Mouse (Mus musculus) heart, postnatal 0 days (tissue): ENCODE measurements around the gene Phldb1. TPM values are rescaled to one million over a fixed set of nuclear protein-coding genes. Genes with fewer than 3 reads are reported as not detected.
A peak's percentile ranks its signal among the peaks of the same experiment; 100 is the strongest.

Source experiments
- ATAC-seq: fragments of 200-750 bp; cut with Nextera tagmentation; 2 replicates; pipeline ENCODE4 v1.8.0; 2017; ENCODE audit warnings: low read depth, moderate number of reproducible peaks, moderate library complexity; ENCODE audit not compliant: insufficient read depth
- DNase-seq: peaks from one replicate; pipeline ENCODE4 v3.0.0-alpha.2; 2016; ENCODE audit warnings: low spot score
- H3K27ac ChIP-seq: fragments of 300-500 bp; sonication (generic); 2 replicates; pipeline ENCODE4 v1.5.1; 2014; ENCODE audit warnings: low read depth, mild to moderate bottlenecking
- H3K27me3 ChIP-seq: fragments of 300-500 bp; sonication (generic); 2 replicates; pipeline ENCODE4 v1.6.1; 2014; ENCODE audit warnings: low read length, mixed read lengths; ENCODE audit not compliant: control insufficient read depth, insufficient read depth
- H3K36me3 ChIP-seq: fragments of 300-500 bp; sonication (generic); replicated peaks from 2 replicates; pipeline ENCODE4 v1.6.1; 2014; ENCODE audit warnings: low read length, mixed read lengths; ENCODE audit not compliant: control insufficient read depth, insufficient read depth
- H3K4me1 ChIP-seq: fragments of 300-500 bp; sonication (generic); 2 replicates; pipeline ENCODE4 v1.6.1; 2014; ENCODE audit warnings: antibody characterized with exemption; ENCODE audit not compliant: control insufficient read depth, insufficient read depth
- H3K4me2 ChIP-seq: fragments of 300-500 bp; sonication (generic); 2 replicates; pipeline ENCODE4 v1.6.1; 2014; ENCODE audit warnings: low read depth, mild to moderate bottlenecking, low read length, moderate library complexity
- H3K4me3 ChIP-seq: fragments of 300-500 bp; sonication (generic); 2 replicates; pipeline ENCODE4 v1.5.1; 2014; ENCODE audit warnings: low read depth, low read length
- H3K9ac ChIP-seq: fragments of 300-500 bp; sonication (generic); replicated peaks from 2 replicates; pipeline ENCODE4 v1.6.1; 2014; ENCODE audit warnings: low read depth, low read length, mixed read lengths
- H3K9me3 ChIP-seq: fragments of 300-500 bp; sonication (generic); replicated peaks from 2 replicates; pipeline ENCODE4 v1.6.1; 2016; ENCODE audit warnings: low read length; ENCODE audit not compliant: control insufficient read depth
- CTCF ChIP-seq: IDR thresholded peaks from 2 replicates; pipeline ENCODE4 v1.5.1; 2016; ENCODE audit warnings: antibody characterized with exemption, control low read depth, low read depth
- EP300 ChIP-seq: IDR thresholded peaks from 2 replicates; pipeline ENCODE4 v1.6.1; 2016; ENCODE audit warnings: antibody characterized with exemption, low read depth
- WGBS: fragments of 180-500 bp; shearing (Covaris S2); extraction: QIAGEN DNeasy Blood & Tissue Kit; methylation state at CpG from one replicate; pipeline ENCODE4 v1.1.7; 2014; 5-methylcytosine and 5-hydroxymethylcytosine counted together
- polyA plus RNA-seq: library from polyadenylated mRNA; unstranded; fragments of >200 nt; fragmentation: Nextera tagmentation; extraction: Ambion mirVana; gene quantifications from 2 replicates; pipeline ENCODE4 v1.2.1, GENCODE M21; 2015
- total RNA-seq: library from RNA; depleted of rRNA; stranded (reverse); fragments of >200 nt; gene quantifications from 2 replicates; pipeline ENCODE4 v1.2.3, GENCODE M21; 2014; ENCODE audit warnings: low replicate concordance

Phldb1 gene
- total and polyA plus RNA-seq, 2 experiments from 2014 or later, result 28.0 to 138 TPM

- DNase-seq, result no peak
- Histone ChIP-seq H3K36me3 (peaks cover 29% of the 10 kb centered on the region), H3K9me3 (no peaks in the 10 kb centered on the region), H3K27me3 (no peaks in the 10 kb centered on the region), H3K27ac (peak overlapping the region; percentile 88), H3K4me3 (peak overlapping the region; percentile 72), H3K4me1 (peaks cover 63% of the 10 kb centered on the region), H3K4me2 (peak overlapping the region; percentile 90), H3K9ac (peak overlapping the region; percentile 64)
- ATAC-seq, result peak; percentile 39; the same call in 1 of the 2 replicates
- TF ChIP-seq EP300, result no peak
- no peak for TF ChIP-seq CTCF
- 15% methylated on average over 9 of the region's 9 CpGs for WGBS
These were observed 14.4 kb downstream of the Phldb1 start for GRCm38 (mm10) chr9:44720358-44721153.

- Histone ChIP-seq H3K4me1 (peaks cover 63% of the 10 kb centered on the region), H3K36me3 (peaks cover 36% of the 10 kb centered on the region)
These were observed 15.2 kb downstream of the Phldb1 start for GRCm38 (mm10) chr9:44719632-44720357.

GRCm38 (mm10) chr9:44718937-44719631 lies 15.9 kb downstream of the Phldb1 start:
- no peaks in the 10 kb centered on the region for H3K9me3 ChIP-seq
- 83% methylated on average over 12 of the region's 12 CpGs for WGBS
- TF ChIP-seq CTCF, result no peak
- TF ChIP-seq EP300, result no peak
- no peak overlapping the region for H3K9ac ChIP-seq
- peak overlapping the region; percentile 90; the same call in 1 of the 2 replicates for H3K4me2 ChIP-seq
- no peaks in the 10 kb centered on the region for H3K27me3 ChIP-seq
- ATAC-seq (no peak), DNase-seq (no peak)
- H3K27ac ChIP-seq, result peak overlapping the region; percentile 88; the same call in 1 of the 2 replicates
- H3K36me3 ChIP-seq, result peaks cover 43% of the 10 kb centered on the region
- H3K4me1 ChIP-seq, result peaks cover 59% of the 10 kb centered on the region
- H3K4me3 ChIP-seq, result no peak overlapping the region

More at GRCm38 (mm10) chr9:44719632-44720357, 15.2 kb downstream of the Phldb1 start:
- DNase-seq (no peak), ATAC-seq (no peak)
- 61% methylated on average over 8 of the region's 8 CpGs for WGBS
- no peaks in the 10 kb centered on the region for H3K27me3 ChIP-seq
- peak overlapping the region; percentile 90 for H3K4me2 ChIP-seq
- no peak for TF ChIP-seq CTCF
- no peak for TF ChIP-seq EP300
- H3K9me3 ChIP-seq, result no peaks in the 10 kb centered on the region
- H3K27ac ChIP-seq, result peak overlapping the region; percentile 88
- peak overlapping the region; percentile 72; the same call in 1 of the 2 replicates for H3K4me3 ChIP-seq
- peak overlapping the region; percentile 64 for H3K9ac ChIP-seq

- peak; percentile 67 for ATAC-seq
- H3K4me2 ChIP-seq, result no peak overlapping the region
- peak; percentile 87 for DNase-seq
- H3K27ac ChIP-seq, result peak overlapping the region; percentile 69
- H3K4me3 ChIP-seq, result no peak overlapping the region
- H3K9ac ChIP-seq, result no peak overlapping the region
- TF ChIP-seq EP300 (peak; percentile 53; the same call in 1 of the 2 replicates), CTCF (no peak)
- peaks cover 53% of the 10 kb centered on the region for H3K36me3 ChIP-seq
- WGBS, result 47% methylated on average over 10 of the region's 10 CpGs
- no peaks in the 10 kb centered on the region for H3K27me3 ChIP-seq
- H3K9me3 ChIP-seq, result no peaks in the 10 kb centered on the region
- H3K4me1 ChIP-seq, result peaks cover 47% of the 10 kb centered on the region
These were observed 17.2 kb downstream of the Phldb1 start for GRCm38 (mm10) chr9:44717822-44718242.

- H3K9ac ChIP-seq, result no peak overlapping the region
- TF ChIP-seq EP300 (no peak), CTCF (no peak)
- H3K9me3 ChIP-seq, result no peaks in the 10 kb centered on the region
- no peak overlapping the region for H3K4me2 ChIP-seq
- H3K27me3 ChIP-seq, result no peaks in the 10 kb centered on the region
- ATAC-seq (no peak), DNase-seq (no peak)
- H3K36me3 ChIP-seq, result peaks cover 59% of the 10 kb centered on the region
- H3K27ac ChIP-seq, result peak overlapping the region; percentile 69
- no peak overlapping the region for H3K4me3 ChIP-seq
- 75% methylated on average over 6 of the region's 6 CpGs for WGBS
- peaks cover 43% of the 10 kb centered on the region for H3K4me1 ChIP-seq
These were observed 17.8 kb downstream of the Phldb1 start for GRCm38 (mm10) chr9:44716997-44717821.
